Mouse (Mus musculus) E14TG2a.4 (cell line): Measurements from ENCODE around the gene Zdhhc20.

ENCODE experiments used
- CTCF ChIP-seq: conservative IDR thresholded peaks from 2 replicates; pipeline ENCODE4 v1.5.1; 2014; ENCODE audit warnings: low read length
- POU5F1 ChIP-seq: IDR thresholded peaks from 2 replicates; pipeline ENCODE4 v1.6.1; 2014; ENCODE audit warnings: low read length, borderline replicate concordance

DNA sequence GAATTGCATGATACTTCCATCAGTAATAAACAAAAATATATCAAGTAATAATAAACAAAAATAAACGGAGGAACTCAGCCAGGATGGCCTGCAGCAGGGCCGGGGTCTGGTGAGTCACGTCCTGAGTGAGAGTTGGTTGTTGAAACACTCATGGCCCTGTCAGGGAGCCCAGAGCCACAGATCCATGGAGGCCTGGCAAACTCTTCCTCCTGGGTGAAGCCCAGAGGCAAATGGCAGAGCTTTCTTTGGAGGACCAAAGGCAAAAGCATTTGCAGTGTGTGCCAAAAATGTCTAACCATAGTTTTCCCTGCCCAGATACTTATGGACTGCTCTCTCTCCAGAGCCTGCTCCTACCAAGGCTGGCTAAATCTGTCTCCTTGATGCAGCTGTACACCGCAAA lies 98.9 kb downstream of the Zdhhc20 start:
- no peak for TF ChIP-seq CTCF
- TF ChIP-seq POU5F1 = no peak
